Mouse (Mus musculus) megakaryocyte, embryonic 14.5 days (primary cell): ENCODE data around the gene Strip1.

Experiments used
- FLI1 ChIP-seq: IDR thresholded peaks from 2 replicates; pipeline ENCODE4 v1.6.1; 2012; ENCODE audit warnings: low read length, inconsistent platforms, mixed read lengths
- GATA1 ChIP-seq: IDR thresholded peaks from 3 replicates; pipeline ENCODE4 v1.6.1; 2012; ENCODE audit warnings: mixed read lengths, low read length, inconsistent platforms, borderline replicate concordance

GRCm38 (mm10) chr3:107583893-107584292 is 47.6 kb downstream of the Strip1 start:
- TF ChIP-seq FLI1 (no peak), GATA1 (no peak)
